Mouse (Mus musculus): Measurements from ENCODE around the gene Dstyk. TPM values are rescaled to one million over a fixed set of nuclear protein-coding genes. Genes with fewer than 3 reads are reported as not detected.
A peak's percentile ranks its signal among the peaks of the same experiment; 100 is the strongest.

The Dstyk gene
- polyA plus RNA-seq, 1 experiment from 2014 or later: 11.4 TPM

DNA sequence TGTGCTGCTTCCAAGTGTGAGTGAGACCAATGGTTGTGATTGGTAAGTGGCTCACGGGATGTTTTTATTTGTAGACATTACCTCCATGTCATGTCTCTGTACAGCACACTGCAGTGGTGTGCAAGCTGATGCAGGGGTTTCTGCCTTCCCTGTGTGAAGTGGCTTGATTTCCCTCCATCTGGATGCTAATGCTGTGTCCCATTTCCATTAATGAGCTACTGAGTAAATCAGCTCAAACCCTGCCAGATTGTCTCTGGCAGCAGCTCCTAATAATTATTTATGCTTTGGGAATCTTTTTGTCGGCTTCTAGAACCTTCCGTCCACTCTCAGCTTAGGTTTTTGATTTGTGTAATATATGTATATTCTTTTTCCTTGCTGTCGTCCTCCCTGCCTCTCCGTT lies 87.8 kb downstream of the Dstyk start:
- DNase-seq (ENCODE audit: low spot score) (no peak), ATAC-seq (replicated peaks; ENCODE audit: low FRiP score, low TSS enrichment, low read depth) (no peak)
- H3K36me3 ChIP-seq (ENCODE audit: control insufficient read depth, insufficient read depth, low read length): peaks cover 76% of the 10 kb centered on the region
- H3K9me3 ChIP-seq (ENCODE audit: control insufficient read depth, low read length): no peaks in the 10 kb centered on the region
- H3K4me2 ChIP-seq (ENCODE audit: low read length): no peak overlapping the region
- H3K4me1 ChIP-seq (replicated peaks; ENCODE audit: control insufficient read depth, insufficient read depth, low read length): no peaks in the 10 kb centered on the region
- H3K4me3 ChIP-seq (ENCODE audit: low read depth, low read length): no peak overlapping the region
- WGBS: 92% methylated on average over 5 of the region's 5 CpGs
- H3K9ac ChIP-seq (ENCODE audit: low read length): no peak overlapping the region
- H3K27me3 ChIP-seq (replicated peaks; ENCODE audit: control insufficient read depth, insufficient read depth, low read length): no peaks in the 10 kb centered on the region
- H3K27ac ChIP-seq (ENCODE audit: low read depth): no peak overlapping the region

DNA sequence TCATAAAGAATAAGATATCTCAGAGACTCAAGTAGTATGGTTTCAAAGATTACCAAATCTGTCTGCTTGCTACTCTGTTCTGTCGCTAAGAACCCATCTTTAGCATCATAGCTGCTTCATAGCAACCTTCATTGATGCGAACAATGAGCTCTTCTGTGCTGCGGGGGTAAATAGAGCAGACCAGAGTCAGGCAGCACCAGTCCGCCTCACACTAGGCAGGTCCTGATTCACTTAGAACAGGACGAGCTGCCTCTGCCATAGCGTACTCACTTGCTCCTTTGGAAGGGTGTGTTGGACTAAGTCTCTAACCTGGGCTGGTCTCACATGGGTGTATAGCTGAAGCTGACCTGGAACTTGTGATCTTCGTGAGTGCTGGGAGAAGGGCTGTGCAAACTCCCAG lies 88.7 kb downstream of the Dstyk start, which contains the start of gene Tmem81:
TSS of gene Tmem81 (plus strand) at position 173 of the 400 bp plus-strand sequence.
- H3K27me3 ChIP-seq (replicated peaks; ENCODE audit: control insufficient read depth, insufficient read depth, low read length): no peaks in the 10 kb centered on the region
- H3K4me3 ChIP-seq (ENCODE audit: low read depth, low read length): no peak within 1 kb of the TSS
- no peak for DNase-seq (ENCODE audit: low spot score)
- H3K9ac ChIP-seq (ENCODE audit: low read length): no peak within 1 kb of the TSS
- H3K4me1 ChIP-seq (replicated peaks; ENCODE audit: control insufficient read depth, insufficient read depth, low read length): no peaks in the 10 kb centered on the region
- no peak for ATAC-seq (replicated peaks; ENCODE audit: low FRiP score, low TSS enrichment, low read depth)
- no peak within 1 kb of the TSS for H3K27ac ChIP-seq (ENCODE audit: low read depth)
- no peaks in the 10 kb centered on the region for H3K9me3 ChIP-seq (ENCODE audit: control insufficient read depth, low read length)
- 89% methylated on average over 7 of the region's 7 CpGs for WGBS
- peaks cover 68% of the 10 kb centered on the region for H3K36me3 ChIP-seq (ENCODE audit: control insufficient read depth, insufficient read depth, low read length)
- no peak within 1 kb of the TSS for H3K4me2 ChIP-seq (ENCODE audit: low read length)

DNA sequence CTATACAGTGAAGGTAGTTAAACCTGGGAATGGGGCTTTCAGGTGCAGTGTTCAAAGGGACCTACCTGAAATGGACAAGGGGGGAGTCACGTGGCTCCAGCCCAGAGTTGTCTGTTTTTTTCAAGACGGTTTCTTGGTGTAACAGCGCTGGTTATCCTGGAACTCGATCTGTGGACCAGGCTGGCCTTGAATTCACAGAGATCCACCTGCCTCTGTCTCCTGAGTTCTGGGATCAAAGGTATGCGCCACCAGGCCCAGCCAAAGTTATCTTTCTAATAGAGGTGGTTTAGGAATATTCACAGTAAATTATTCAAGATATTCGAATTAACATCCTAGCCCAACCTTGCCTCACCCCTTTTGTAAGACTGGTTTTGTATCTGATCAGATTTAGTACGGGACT lies 89.3 kb downstream of the Dstyk start:
- peaks cover 62% of the 10 kb centered on the region for H3K36me3 ChIP-seq (ENCODE audit: control insufficient read depth, insufficient read depth, low read length)
- ATAC-seq (replicated peaks; ENCODE audit: low FRiP score, low TSS enrichment, low read depth): no peak
- no peak for DNase-seq (ENCODE audit: low spot score)
- no peaks in the 10 kb centered on the region for H3K4me1 ChIP-seq (replicated peaks; ENCODE audit: control insufficient read depth, insufficient read depth, low read length)
- H3K27me3 ChIP-seq (replicated peaks; ENCODE audit: control insufficient read depth, insufficient read depth, low read length): no peaks in the 10 kb centered on the region
- no peak overlapping the region for H3K4me2 ChIP-seq (ENCODE audit: low read length)
- no peaks in the 10 kb centered on the region for H3K9me3 ChIP-seq (ENCODE audit: control insufficient read depth, low read length)
- 87% methylated on average over 7 of the region's 7 CpGs for WGBS
- no peak overlapping the region for H3K27ac ChIP-seq (ENCODE audit: low read depth)
- no peak overlapping the region for H3K9ac ChIP-seq (ENCODE audit: low read length)
- H3K4me3 ChIP-seq (ENCODE audit: low read depth, low read length): no peak overlapping the region

DNA sequence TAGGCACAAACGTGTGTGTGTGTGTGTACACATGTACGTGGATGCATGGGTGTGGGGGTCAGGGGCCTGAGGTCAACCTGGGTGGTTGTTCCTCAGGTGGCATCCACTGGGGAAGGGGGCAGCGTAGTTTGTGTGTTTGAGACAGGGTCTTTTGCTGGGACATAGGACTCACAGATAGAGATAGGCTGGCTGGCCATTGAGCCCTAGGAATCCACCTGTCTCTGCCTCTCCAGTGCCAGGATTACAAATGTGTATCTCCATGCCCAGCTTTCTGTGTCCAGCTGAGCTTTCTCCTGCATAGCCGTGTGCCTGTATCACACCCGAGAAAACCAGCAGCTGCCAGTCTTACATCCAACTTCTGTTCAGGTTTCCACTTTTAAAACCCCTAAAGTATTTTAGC lies 92.4 kb downstream of the Dstyk start:
- 87% methylated on average over 5 of the region's 5 CpGs for WGBS
- peaks cover 31% of the 10 kb centered on the region for H3K36me3 ChIP-seq (ENCODE audit: control insufficient read depth, insufficient read depth, low read length)
- H3K4me3 ChIP-seq (ENCODE audit: low read depth, low read length): no peak overlapping the region
- no peak for ATAC-seq (replicated peaks; ENCODE audit: low FRiP score, low TSS enrichment, low read depth)
- no peak overlapping the region for H3K27ac ChIP-seq (ENCODE audit: low read depth)
- H3K9ac ChIP-seq (ENCODE audit: low read length): no peak overlapping the region
- DNase-seq (ENCODE audit: low spot score): no peak
- no peaks in the 10 kb centered on the region for H3K9me3 ChIP-seq (ENCODE audit: control insufficient read depth, low read length)
- no peaks in the 10 kb centered on the region for H3K27me3 ChIP-seq (replicated peaks; ENCODE audit: control insufficient read depth, insufficient read depth, low read length)
- H3K4me2 ChIP-seq (ENCODE audit: low read length): no peak overlapping the region
- H3K4me1 ChIP-seq (replicated peaks; ENCODE audit: control insufficient read depth, insufficient read depth, low read length): no peaks in the 10 kb centered on the region

DNA sequence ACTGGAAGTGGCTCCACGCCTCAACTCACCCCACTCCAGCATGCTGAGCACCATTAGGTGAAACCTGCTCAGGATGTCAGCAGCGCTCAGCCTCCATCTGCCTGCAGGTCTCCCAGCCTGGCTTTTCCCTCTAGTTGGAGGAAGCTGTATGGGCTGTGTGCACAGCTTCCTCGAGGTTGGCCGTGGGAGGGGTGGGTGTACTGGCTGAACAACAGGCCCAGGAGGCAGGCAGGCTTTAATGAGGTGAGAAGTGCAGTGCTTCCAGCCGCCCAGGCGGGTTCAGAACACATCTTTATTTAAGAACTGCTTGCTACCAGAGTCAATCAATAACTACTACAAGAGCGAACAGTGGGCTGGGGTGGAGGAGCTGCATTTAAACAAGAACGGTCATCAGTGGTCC lies 94.2 kb downstream of the Dstyk start:
- H3K27ac ChIP-seq (ENCODE audit: low read depth): no peak overlapping the region
- peak; percentile 19; the same call in 1 of the 2 replicates for ATAC-seq (replicated peaks; ENCODE audit: low FRiP score, low TSS enrichment, low read depth)

DNA sequence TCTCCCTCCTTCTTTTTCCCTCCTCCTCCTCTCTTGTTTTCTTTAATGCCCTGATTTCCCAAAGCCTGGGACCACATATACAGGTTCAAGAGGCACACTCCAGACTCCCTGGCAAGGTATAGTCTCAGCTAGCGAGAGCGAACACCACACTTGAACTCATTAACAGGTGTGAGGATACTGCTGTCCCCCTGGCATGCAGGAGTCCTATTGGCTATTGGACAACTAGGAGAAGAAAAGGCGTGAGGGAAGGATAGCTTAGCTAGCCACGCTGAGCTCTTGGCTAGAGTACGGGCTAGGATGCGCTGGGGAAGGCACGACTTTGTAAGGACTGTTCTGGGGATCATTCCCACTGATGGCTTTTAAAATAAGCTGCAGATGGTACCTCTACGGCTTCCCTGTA lies 94.8 kb downstream of the Dstyk start:
- H3K4me3 ChIP-seq (ENCODE audit: low read depth, low read length): no peak overlapping the region
- ATAC-seq (replicated peaks; ENCODE audit: low FRiP score, low TSS enrichment, low read depth): no peak
- H3K9me3 ChIP-seq (ENCODE audit: control insufficient read depth, low read length): no peaks in the 10 kb centered on the region
- H3K27ac ChIP-seq (ENCODE audit: low read depth): no peak overlapping the region
- H3K27me3 ChIP-seq (replicated peaks; ENCODE audit: control insufficient read depth, insufficient read depth, low read length): no peaks in the 10 kb centered on the region
- 74% methylated on average over 8 of the region's 8 CpGs for WGBS
- H3K36me3 ChIP-seq (ENCODE audit: control insufficient read depth, insufficient read depth, low read length): peaks cover 10% of the 10 kb centered on the region
- H3K9ac ChIP-seq (ENCODE audit: low read length): no peak overlapping the region
- H3K4me2 ChIP-seq (ENCODE audit: low read length): no peak overlapping the region
- DNase-seq (ENCODE audit: low spot score): no peak
- no peaks in the 10 kb centered on the region for H3K4me1 ChIP-seq (replicated peaks; ENCODE audit: control insufficient read depth, insufficient read depth, low read length)

More for the DNA sequence above, 94.2 kb downstream of the Dstyk start:
- Histone ChIP-seq H3K4me2 (ENCODE audit: low read length) (no peak overlapping the region), H3K9ac (ENCODE audit: low read length) (no peak overlapping the region), H3K4me3 (ENCODE audit: low read depth, low read length) (no peak overlapping the region), H3K9me3 (ENCODE audit: control insufficient read depth, low read length) (no peaks in the 10 kb centered on the region), H3K36me3 (ENCODE audit: control insufficient read depth, insufficient read depth, low read length) (peaks cover 16% of the 10 kb centered on the region), H3K4me1 (replicated peaks; ENCODE audit: control insufficient read depth, insufficient read depth, low read length) (no peaks in the 10 kb centered on the region), H3K27me3 (replicated peaks; ENCODE audit: control insufficient read depth, insufficient read depth, low read length) (no peaks in the 10 kb centered on the region)
- WGBS: 41% methylated on average over 8 of the region's 8 CpGs
- no peak for DNase-seq (ENCODE audit: low spot score)

DNA sequence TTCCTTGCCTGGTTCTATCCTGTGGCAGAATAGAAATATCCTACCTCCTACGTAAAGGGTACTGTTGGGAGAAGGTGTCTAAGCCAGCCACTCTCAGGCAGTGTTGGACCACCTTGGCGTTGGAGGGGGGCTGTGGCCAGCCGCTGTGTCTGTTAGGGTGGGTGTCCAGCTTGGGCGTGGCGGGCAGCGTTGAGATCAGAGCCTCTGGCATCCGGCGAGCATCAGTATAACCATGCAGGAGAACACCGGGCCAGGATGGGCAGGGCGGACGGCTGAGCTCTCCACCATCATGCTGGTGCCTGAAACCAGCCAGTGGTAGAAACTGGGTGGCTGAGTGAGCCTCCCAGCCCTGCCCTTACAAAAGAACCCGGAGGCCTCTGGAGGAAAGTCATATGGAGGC lies 98.0 kb downstream of the Dstyk start:
- no peak for ATAC-seq (replicated peaks; ENCODE audit: low FRiP score, low TSS enrichment, low read depth)
- Histone ChIP-seq H3K27me3 (replicated peaks; ENCODE audit: control insufficient read depth, insufficient read depth, low read length) (no peaks in the 10 kb centered on the region), H3K4me1 (replicated peaks; ENCODE audit: control insufficient read depth, insufficient read depth, low read length) (no peaks in the 10 kb centered on the region), H3K9me3 (ENCODE audit: control insufficient read depth, low read length) (no peaks in the 10 kb centered on the region), H3K9ac (ENCODE audit: low read length) (no peak overlapping the region), H3K4me3 (ENCODE audit: low read depth, low read length) (no peak overlapping the region), H3K36me3 (ENCODE audit: control insufficient read depth, insufficient read depth, low read length) (no peaks in the 10 kb centered on the region), H3K27ac (ENCODE audit: low read depth) (no peak overlapping the region), H3K4me2 (ENCODE audit: low read length) (no peak overlapping the region)
- no peak for DNase-seq (ENCODE audit: low spot score)
- WGBS: 87% methylated on average over 12 of the region's 12 CpGs

Other genes starting within 250 kb of the Dstyk start
- 0.27 and 0.52 TPM in 2 replicates for gene Lemd1, start 226.1 kb upstream of the Dstyk start, polyA plus RNA-seq (2014; fragmentation: Nextera tagmentation; extraction: Ambion mirVana)
- 0.09 TPM in 1 of 2 replicates, not detected in the other for gene AC124108.1, start 226.1 kb upstream of the Dstyk start, polyA plus RNA-seq (2014; fragmentation: Nextera tagmentation; extraction: Ambion mirVana)
- not detected in 2 replicates for gene Gm10188, start 187.8 kb upstream of the Dstyk start, polyA plus RNA-seq (2014; fragmentation: Nextera tagmentation; extraction: Ambion mirVana)
- 0.19 and 0.22 TPM in 2 replicates for gene Klhdc8a, start 118.9 kb upstream of the Dstyk start, polyA plus RNA-seq (2014; fragmentation: Nextera tagmentation; extraction: Ambion mirVana)
- gene Nuak2, start 101.4 kb upstream of the Dstyk start, polyA plus RNA-seq (2014; fragmentation: Nextera tagmentation; extraction: Ambion mirVana): 2.1 and 4.4 TPM in 2 replicates
- 6.4 and 7.8 TPM in 2 replicates for gene Tmcc2, start 26.3 kb upstream of the Dstyk start, polyA plus RNA-seq (2014; fragmentation: Nextera tagmentation; extraction: Ambion mirVana)
- gene Rbbp5, start 59.8 kb downstream of the Dstyk start, polyA plus RNA-seq (2014; fragmentation: Nextera tagmentation; extraction: Ambion mirVana): 40.3 and 44.2 TPM in 2 replicates
- 1.6 and 2.1 TPM in 2 replicates for gene Tmem81, start 88.7 kb downstream of the Dstyk start, polyA plus RNA-seq (2014; fragmentation: Nextera tagmentation; extraction: Ambion mirVana)
- 0.32 and 1.2 TPM in 2 replicates for gene Cntn2, start 125.7 kb downstream of the Dstyk start, polyA plus RNA-seq (2014; fragmentation: Nextera tagmentation; extraction: Ambion mirVana)